Mouse (Mus musculus) lung, embryonic 14.5 days (tissue): ENCODE data around the gene Dusp1. TPM values are rescaled to one million over a fixed set of nuclear protein-coding genes. Genes with fewer than 3 reads are reported as not detected.

Experiments
- ATAC-seq: fragments of 200-750 bp; cut with Nextera tagmentation; 2 replicates; pipeline ENCODE4 v1.8.0; 2017; ENCODE audit warnings: mild to moderate bottlenecking, moderate TSS enrichment, moderate library complexity; ENCODE audit not compliant: insufficient read depth
- DNase-seq: peaks from one replicate; pipeline ENCODE4 v3.0.0-alpha.2; 2015
- H3K27ac ChIP-seq: fragments of 300-500 bp; sonication (generic); 2 replicates; pipeline ENCODE4 v1.5.1; 2014; ENCODE audit warnings: low read depth, mild to moderate bottlenecking, moderate library complexity
- H3K27me3 ChIP-seq: fragments of 300-500 bp; sonication (generic); 2 replicates; pipeline ENCODE4 v1.6.1; 2014; ENCODE audit warnings: low read length, control low read depth; ENCODE audit not compliant: insufficient read depth
- H3K36me3 ChIP-seq: fragments of 300-500 bp; sonication (generic); 2 replicates; pipeline ENCODE4 v1.6.1; 2014; ENCODE audit warnings: control low read depth; ENCODE audit not compliant: insufficient read depth
- H3K4me1 ChIP-seq: fragments of 300-500 bp; sonication (generic); 2 replicates; pipeline ENCODE4 v1.6.1; 2014; ENCODE audit warnings: antibody characterized with exemption, control low read depth; ENCODE audit not compliant: insufficient read depth
- H3K4me2 ChIP-seq: fragments of 300-500 bp; sonication (generic); 2 replicates; pipeline ENCODE4 v1.6.1; 2014; ENCODE audit warnings: mild to moderate bottlenecking
- H3K4me3 ChIP-seq: fragments of 300-500 bp; sonication (generic); 2 replicates; pipeline ENCODE4 v1.5.1; 2014; ENCODE audit warnings: low read depth, low read length
- H3K9ac ChIP-seq: fragments of 300-500 bp; sonication (generic); 2 replicates; pipeline ENCODE4 v1.6.1; 2014
- H3K9me3 ChIP-seq: fragments of 300-500 bp; sonication (generic); 2 replicates; pipeline ENCODE4 v1.6.1; 2016; ENCODE audit warnings: low read depth, low read length, control low read depth
- CTCF ChIP-seq: IDR thresholded peaks from 2 replicates; pipeline ENCODE4 v1.5.1; 2016; ENCODE audit warnings: antibody characterized with exemption, low read depth
- WGBS: fragments of 180-500 bp; shearing (Covaris S2); extraction: QIAGEN DNeasy Blood & Tissue Kit; methylation state at CpG from one replicate; pipeline ENCODE4 v1.1.7; 2014; 5-methylcytosine and 5-hydroxymethylcytosine counted together
- polyA plus RNA-seq: library from polyadenylated mRNA; unstranded; fragments of >200 nt; fragmentation: Nextera tagmentation; extraction: Ambion mirVana; gene quantifications from 2 replicates; pipeline ENCODE4 v1.2.1, GENCODE M21; 2014

Gene Dusp1
- polyA plus RNA-seq, 1 experiment from 2014 or later, result 24.5 TPM

GRCm38 (mm10) chr17:26584063-26584462 lies 22.1 kb upstream of the Dusp1 start:
- H3K27ac ChIP-seq, result peak overlapping the region; percentile 81
- H3K9ac ChIP-seq, result peak overlapping the region; percentile 14; the same call in 1 of the 2 replicates
- no peak overlapping the region for H3K4me3 ChIP-seq
- peaks cover 20% of the 10 kb centered on the region for H3K36me3 ChIP-seq
- ATAC-seq (peak; percentile 31), DNase-seq (no peak)
- 29% methylated on average over 4 of the region's 4 CpGs for WGBS
- H3K27me3 ChIP-seq, result no peaks in the 10 kb centered on the region
- no peaks in the 10 kb centered on the region for H3K9me3 ChIP-seq
- H3K4me1 ChIP-seq, result peaks cover 20% of the 10 kb centered on the region
- TF ChIP-seq CTCF, result no peak
- peak overlapping the region; percentile 36; the same call in 1 of the 2 replicates for H3K4me2 ChIP-seq

GRCm38 (mm10) chr17:26583606-26584005 lies 21.7 kb upstream of the Dusp1 start:
- H3K9me3 ChIP-seq, result no peaks in the 10 kb centered on the region
- WGBS, result 71% methylated on average over 6 of the region's 6 CpGs
- H3K27me3 ChIP-seq, result no peaks in the 10 kb centered on the region
- H3K4me2 ChIP-seq, result peak overlapping the region; percentile 36; the same call in 1 of the 2 replicates
- peaks cover 20% of the 10 kb centered on the region for H3K4me1 ChIP-seq
- H3K36me3 ChIP-seq, result peaks cover 20% of the 10 kb centered on the region; the same call in 1 of the 2 replicates
- peak overlapping the region; percentile 81 for H3K27ac ChIP-seq
- TF ChIP-seq CTCF, result no peak
- peak; percentile 30 for DNase-seq
- no peak overlapping the region for H3K9ac ChIP-seq
- ATAC-seq, result no peak
- no peak overlapping the region for H3K4me3 ChIP-seq

DNA sequence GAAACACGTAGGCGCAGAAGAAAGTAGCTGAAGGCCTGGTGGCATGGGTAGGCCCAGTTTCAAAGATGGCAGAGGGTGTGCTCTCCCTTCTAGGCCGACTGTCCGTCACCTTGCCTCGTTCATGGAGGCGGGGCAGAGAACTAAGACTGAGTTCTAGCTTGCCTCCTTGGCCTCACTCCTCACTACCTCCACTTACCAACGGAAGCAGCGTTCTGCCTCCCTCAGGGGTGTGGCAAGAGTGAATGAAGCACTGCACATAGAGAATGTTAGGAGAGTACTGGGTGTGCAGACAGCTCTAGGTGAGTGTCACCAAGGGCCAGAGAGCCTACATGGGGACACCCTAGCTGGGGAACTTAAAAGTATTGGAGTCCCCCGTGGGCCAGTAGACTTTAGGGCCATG lies 21.1 kb upstream of the Dusp1 start:
- no peak overlapping the region for H3K4me2 ChIP-seq
- H3K9me3 ChIP-seq, result no peaks in the 10 kb centered on the region
- no peak overlapping the region for H3K9ac ChIP-seq
- H3K27me3 ChIP-seq, result no peaks in the 10 kb centered on the region
- H3K27ac ChIP-seq, result peak overlapping the region; percentile 50; the same call in 1 of the 2 replicates
- peaks cover 24% of the 10 kb centered on the region; the same call in 1 of the 2 replicates for H3K36me3 ChIP-seq
- no peak for TF ChIP-seq CTCF
- no peak overlapping the region for H3K4me3 ChIP-seq
- H3K4me1 ChIP-seq, result peaks cover 20% of the 10 kb centered on the region
- ATAC-seq (no peak), DNase-seq (no peak)
- WGBS, result 87% methylated on average over 9 of the region's 9 CpGs

DNA sequence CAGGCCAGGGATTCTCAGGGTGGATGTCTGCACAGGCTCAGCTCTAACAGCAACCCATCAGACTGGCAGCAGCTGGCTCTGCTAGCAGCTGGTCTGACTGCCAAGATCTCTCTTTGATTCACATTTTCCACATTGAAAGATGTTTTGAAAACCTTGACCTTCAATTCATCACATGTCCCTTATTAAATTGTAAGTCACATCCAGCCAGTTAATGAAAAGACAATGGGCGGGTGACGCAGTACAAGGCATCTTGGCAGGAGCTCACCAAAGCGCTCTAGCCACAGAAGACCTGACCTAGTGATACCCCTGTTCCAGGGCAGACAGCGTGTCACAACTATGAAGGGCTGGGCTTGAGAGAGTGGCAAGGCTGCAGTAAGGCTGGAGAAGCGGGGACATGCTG lies 20.4 kb upstream of the Dusp1 start:
- no peak for TF ChIP-seq CTCF

GRCm38 (mm10) chr17:26580873-26581401 lies 19.0 kb upstream of the Dusp1 start:
- H3K36me3 ChIP-seq, result peaks cover 27% of the 10 kb centered on the region; the same call in 1 of the 2 replicates
- TF ChIP-seq CTCF, result no peak

More for the DNA sequence above, 20.4 kb upstream of the Dusp1 start:
- peak; percentile 17 for DNase-seq
- Histone ChIP-seq H3K9ac (no peak overlapping the region), H3K27ac (0 out of 2 replicates have a peak overlapping the region, but pooled peaks have one; percentile 26), H3K4me3 (no peak overlapping the region), H3K27me3 (no peaks in the 10 kb centered on the region), H3K9me3 (no peaks in the 10 kb centered on the region), H3K36me3 (peaks cover 27% of the 10 kb centered on the region; the same call in 1 of the 2 replicates), H3K4me2 (no peak overlapping the region), H3K4me1 (peaks cover 20% of the 10 kb centered on the region)
- ATAC-seq, result no peak
- 76% methylated on average over 5 of the region's 5 CpGs for WGBS

GRCm38 (mm10) chr17:26579396-26579795 lies 17.5 kb upstream of the Dusp1 start:
- WGBS, result 76% methylated on average over 6 of the region's 6 CpGs
- TF ChIP-seq CTCF, result no peak
- H3K27ac ChIP-seq, result no peak overlapping the region
- H3K36me3 ChIP-seq, result peaks cover 29% of the 10 kb centered on the region; the same call in 1 of the 2 replicates
- H3K9me3 ChIP-seq, result no peaks in the 10 kb centered on the region
- no peak overlapping the region for H3K9ac ChIP-seq
- no peak overlapping the region for H3K4me2 ChIP-seq
- DNase-seq (no peak), ATAC-seq (no peak)
- no peak overlapping the region for H3K4me3 ChIP-seq
- no peaks in the 10 kb centered on the region for H3K27me3 ChIP-seq
- H3K4me1 ChIP-seq, result peaks cover 11% of the 10 kb centered on the region

More at GRCm38 (mm10) chr17:26580873-26581401, 19.0 kb upstream of the Dusp1 start:
- ATAC-seq (no peak), DNase-seq (no peak)
- no peak overlapping the region for H3K4me2 ChIP-seq
- 98% methylated on average over 3 of the region's 3 CpGs for WGBS
- H3K9me3 ChIP-seq, result no peaks in the 10 kb centered on the region
- no peak overlapping the region for H3K4me3 ChIP-seq
- no peak overlapping the region for H3K27ac ChIP-seq
- H3K9ac ChIP-seq, result no peak overlapping the region
- no peaks in the 10 kb centered on the region for H3K27me3 ChIP-seq
- H3K4me1 ChIP-seq, result peaks cover 20% of the 10 kb centered on the region

GRCm38 (mm10) chr17:26578771-26579170 lies 16.8 kb upstream of the Dusp1 start:
- DNase-seq (no peak), ATAC-seq (no peak)
- Histone ChIP-seq H3K4me1 (peaks cover 5% of the 10 kb centered on the region), H3K9me3 (no peaks in the 10 kb centered on the region), H3K4me3 (no peak overlapping the region), H3K36me3 (peaks cover 31% of the 10 kb centered on the region; the same call in 1 of the 2 replicates), H3K9ac (no peak overlapping the region), H3K4me2 (no peak overlapping the region), H3K27ac (no peak overlapping the region), H3K27me3 (no peaks in the 10 kb centered on the region)
- no peak for TF ChIP-seq CTCF
- 90% methylated on average over 11 of the region's 11 CpGs for WGBS
